Mouse (Mus musculus) inflammation-experienced regulatory T-cells, adult 6 months (primary cell): ENCODE measurements around the gene Mob3b. TPM values are rescaled to one million over a fixed set of nuclear protein-coding genes. Genes with fewer than 3 reads are reported as not detected.

Experiments used
- ATAC-seq: one replicate; pipeline ENCODE4 v1.8.0; 2017
- polyA plus RNA-seq, 3 experiments: library from polyadenylated mRNA; unstranded; fragments of 100-300 nt; shearing (Covaris generic); gene quantifications; one replicate each; pipeline ENCODE4 v1.2.1; 2017

Gene Mob3b
- polyA plus RNA-seq, 3 experiments from 2014 or later = 1.2 to 5.7 (median 3.2) TPM

GRCm38 (mm10) chr4:35146597-35146996 lies 10.7 kb downstream of the Mob3b start:
- no peak for ATAC-seq

- ATAC-seq = no peak
Observed at GRCm38 (mm10) chr4:35145726-35146125, 11.6 kb downstream of the Mob3b start.

GRCm38 (mm10) chr4:35143472-35144102 lies 13.7 kb downstream of the Mob3b start:
- no peak for ATAC-seq

DNA sequence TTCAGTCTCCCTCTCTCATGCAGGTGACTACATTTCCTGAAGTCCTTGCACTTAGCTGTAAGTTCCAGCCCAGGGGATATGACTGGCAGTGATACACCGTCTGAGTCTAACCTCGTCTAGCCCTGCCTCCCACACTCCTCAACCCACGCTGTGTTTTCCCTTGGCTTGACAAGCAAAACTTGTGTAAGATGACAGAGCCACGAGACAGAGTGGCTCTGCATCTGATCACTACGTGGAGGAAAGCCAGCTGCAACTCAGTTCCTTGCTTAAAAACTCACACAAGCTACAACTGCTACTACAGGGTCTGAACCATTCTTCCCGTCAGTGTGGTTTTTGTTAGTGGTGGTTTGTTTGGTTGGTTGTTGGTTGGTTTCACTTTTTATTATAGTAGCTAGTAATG lies 17.0 kb downstream of the Mob3b start:
- ATAC-seq = peak; percentile 72

DNA sequence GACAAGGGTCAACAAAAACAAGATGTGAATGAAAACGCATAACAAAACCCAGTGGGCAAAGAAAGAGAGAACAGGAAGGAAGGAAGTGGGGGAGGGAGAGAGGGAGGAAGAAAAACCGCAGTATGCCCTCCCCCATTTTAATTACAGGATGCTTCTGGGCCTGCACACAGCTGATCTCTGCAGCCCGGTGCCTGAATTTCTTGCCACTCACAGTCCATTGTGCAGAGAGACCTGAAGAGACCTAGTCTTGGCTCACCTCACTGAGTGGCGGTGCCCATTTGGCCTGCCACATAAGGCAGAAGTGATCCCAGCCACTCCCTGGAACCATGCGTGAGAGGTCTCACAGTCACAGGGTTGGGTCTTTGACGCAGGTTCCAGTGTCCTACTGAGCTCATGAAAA lies 19.2 kb downstream of the Mob3b start:
- peak; percentile 58 for ATAC-seq

GRCm38 (mm10) chr4:35136996-35137395 lies 20.3 kb downstream of the Mob3b start:
- no peak for ATAC-seq

DNA sequence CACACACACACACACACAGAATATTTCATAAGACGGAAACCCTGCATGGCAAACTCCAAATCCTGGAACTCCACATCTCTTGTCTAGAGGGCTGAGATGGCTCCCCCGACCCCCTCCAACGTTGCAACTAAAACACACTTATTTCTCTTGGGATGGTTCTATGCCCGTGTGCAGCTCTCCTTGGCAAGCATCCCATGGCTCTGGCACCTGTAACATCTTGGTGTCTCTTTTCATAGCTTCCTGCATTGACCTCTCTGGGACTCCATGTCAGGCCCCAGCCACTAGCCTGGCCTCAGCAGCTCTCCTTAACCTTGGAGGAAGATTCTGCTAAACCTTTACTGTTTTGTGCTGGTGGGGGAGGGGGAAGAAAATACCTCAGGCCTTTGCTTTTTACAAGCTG lies 21.5 kb downstream of the Mob3b start:
- ATAC-seq = no peak

DNA sequence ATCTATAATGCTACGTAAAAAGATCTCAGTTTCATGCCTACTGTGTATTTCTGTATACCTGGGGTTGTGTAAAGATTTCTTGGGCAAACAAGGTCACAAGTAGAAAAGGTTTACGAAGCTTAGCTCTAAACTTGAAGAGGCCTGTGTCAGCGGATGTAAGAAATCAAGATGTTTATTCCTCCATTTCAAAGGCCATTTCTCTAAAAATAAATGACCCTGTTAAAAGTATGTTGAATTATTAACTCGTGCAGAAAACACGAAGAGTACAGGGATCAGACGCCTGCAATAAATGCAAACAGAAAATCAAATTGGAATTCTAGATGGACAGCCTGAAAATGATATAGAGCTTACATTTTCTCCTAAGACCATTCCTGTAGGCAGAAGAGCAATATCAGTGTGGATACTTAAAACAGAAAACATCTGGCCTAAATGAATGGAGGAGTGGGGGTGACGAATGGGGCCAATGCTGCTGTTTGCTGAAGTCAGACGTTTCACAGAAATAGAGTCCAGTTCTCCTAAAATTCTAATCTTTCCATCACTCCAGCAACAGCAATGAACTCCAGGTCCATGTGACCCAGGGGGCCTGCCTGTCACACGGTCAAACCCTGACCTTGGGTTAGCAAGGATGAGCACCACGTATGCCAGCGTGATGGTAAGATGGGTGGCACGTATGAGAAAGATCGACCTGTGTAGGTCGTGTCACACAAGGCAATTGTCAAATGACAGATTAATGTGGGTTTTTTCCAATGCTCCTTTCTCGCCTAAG lies 22.3 kb downstream of the Mob3b start:
- no peak for ATAC-seq

DNA sequence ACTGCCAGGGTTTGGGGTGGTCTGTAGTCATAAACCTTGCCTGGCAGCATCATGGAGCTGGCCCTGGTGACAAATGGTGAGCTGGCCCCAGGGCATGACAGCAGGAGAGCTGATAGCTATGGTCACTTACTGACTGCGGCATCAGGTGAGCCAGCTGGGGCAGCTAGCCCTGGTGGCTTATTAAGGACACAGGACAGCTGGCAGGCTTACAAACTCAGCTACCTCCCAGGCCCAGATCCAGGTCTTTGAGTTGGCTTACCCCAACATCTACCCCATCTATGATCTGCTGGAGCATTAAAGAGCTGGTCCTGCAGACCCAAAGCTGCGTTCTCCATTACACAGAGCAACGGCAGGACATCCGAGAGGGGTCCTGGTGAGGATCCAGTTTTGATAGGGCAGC lies 23.9 kb downstream of the Mob3b start:
- no peak for ATAC-seq

DNA sequence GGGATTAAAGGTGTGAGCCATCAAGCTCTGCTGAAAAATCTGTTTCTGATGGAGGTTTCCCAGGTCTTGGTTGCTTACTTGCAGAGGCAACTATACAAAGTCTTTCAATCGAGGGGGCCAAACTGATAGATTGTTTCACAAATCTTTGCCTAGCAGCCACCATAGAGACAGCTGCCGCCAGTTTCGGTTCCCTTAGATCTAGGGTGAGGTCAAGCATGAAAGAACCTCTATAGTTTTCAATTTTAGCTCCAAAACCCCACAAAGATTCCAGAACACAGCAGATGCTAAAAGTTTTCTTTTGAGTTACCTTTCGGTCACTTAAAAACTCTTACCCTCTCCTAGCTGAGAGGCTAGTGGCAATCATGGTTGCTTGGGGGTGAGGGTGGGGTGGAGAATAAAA lies 25.7 kb downstream of the Mob3b start:
- ATAC-seq = no peak

DNA sequence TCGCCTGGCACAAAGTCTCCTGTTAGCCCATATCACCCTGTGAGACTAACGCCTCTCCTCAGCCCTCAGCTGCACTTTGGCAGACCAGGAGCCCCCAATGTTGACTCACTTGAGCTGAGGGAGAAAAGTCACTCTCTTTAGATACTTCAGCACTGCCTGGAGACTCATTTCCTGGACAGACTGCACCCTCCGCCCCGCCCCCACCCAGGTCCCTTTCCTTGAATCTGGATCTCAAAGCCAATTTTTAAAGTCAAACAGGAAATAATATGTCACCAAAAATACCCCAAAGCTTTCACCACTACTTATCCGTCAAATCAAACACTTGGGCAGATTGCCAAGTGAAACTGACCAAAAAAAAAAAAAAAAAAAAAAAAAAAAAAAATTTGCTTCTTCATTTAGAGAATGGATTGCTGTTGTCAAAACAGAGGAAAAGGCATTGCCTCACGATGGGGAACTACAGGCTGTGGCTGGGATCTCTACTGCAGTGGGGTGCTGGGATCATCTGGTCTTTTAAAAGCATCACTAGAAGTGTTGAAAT lies 26.8 kb downstream of the Mob3b start:
- ATAC-seq = peak; percentile 69

GRCm38 (mm10) chr4:35127759-35128158 lies 29.5 kb downstream of the Mob3b start:
- ATAC-seq = no peak

- ATAC-seq = no peak
Observed at GRCm38 (mm10) chr4:35126776-35127175, 30.5 kb downstream of the Mob3b start.

GRCm38 (mm10) chr4:35125299-35125777 lies 31.9 kb downstream of the Mob3b start:
- ATAC-seq = no peak

- ATAC-seq = no peak
Observed at GRCm38 (mm10) chr4:35124027-35124426, 33.3 kb downstream of the Mob3b start.

- no peak for ATAC-seq
Observed at GRCm38 (mm10) chr4:35123087-35123486, 34.2 kb downstream of the Mob3b start.

DNA sequence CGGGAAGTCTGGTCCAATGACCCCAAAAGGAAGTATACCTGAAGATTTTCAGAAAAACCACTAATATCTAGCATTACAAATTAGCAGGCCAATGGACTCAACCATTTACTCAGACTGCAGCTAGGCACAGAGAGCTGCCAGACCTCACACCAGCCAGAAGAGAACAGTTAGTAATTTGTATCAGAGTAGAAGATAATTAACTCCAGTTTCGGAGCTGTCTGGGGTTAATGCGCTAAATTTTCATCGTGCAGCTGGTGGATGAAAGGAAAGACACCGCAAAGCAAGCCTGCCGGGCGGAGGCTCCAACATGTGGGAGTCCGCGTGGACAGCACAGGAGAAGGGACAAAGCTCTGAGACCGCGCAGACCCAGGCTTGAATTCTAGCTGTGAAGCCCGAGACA lies 36.2 kb downstream of the Mob3b start:
- ATAC-seq = no peak

GRCm38 (mm10) chr4:35120575-35120974 lies 36.7 kb downstream of the Mob3b start:
- ATAC-seq = no peak

- ATAC-seq = no peak
Observed at GRCm38 (mm10) chr4:35120159-35120558, 37.1 kb downstream of the Mob3b start.

DNA sequence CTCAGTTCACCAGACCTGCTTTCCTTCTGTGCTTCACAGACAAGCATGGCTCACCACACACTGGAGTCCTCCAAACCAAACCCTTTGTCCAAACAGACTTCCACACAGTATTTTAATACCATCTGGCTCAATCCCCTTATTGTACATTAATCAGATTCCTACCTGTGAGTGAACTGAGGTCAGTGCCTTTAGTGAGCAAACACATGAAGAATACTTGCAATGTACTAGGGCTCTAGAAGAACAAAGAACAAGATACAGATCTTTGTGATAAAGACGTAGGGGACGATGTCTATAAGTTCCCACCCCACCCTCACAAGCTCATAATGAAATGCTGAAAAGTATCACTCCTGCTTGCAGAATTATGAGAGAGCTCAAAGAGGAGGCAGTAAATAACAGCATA lies 38.4 kb downstream of the Mob3b start:
- ATAC-seq = no peak

- no peak for ATAC-seq
Observed at GRCm38 (mm10) chr4:35117144-35117543, 40.1 kb downstream of the Mob3b start.

GRCm38 (mm10) chr4:35115933-35116332 lies 41.4 kb downstream of the Mob3b start:
- no peak for ATAC-seq

DNA sequence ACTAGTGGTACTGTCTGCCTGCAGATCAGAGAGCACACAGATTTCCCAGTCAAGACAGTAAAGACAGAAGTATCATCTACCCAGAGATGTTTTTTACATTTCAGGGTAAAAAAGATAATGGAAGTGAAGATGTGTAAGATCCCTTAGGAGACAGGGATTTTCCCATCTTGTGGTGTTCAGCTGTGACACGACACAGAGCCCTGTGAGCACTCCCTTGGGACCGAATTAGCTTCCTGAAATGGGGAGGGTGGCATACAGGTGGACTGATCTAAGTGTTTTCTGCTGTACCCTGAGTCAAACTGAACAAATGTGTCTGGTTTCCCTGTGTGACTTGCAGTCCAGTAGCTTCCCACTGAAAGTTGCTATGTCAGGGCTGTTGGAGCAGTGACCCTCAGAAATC lies 42.3 kb downstream of the Mob3b start:
- ATAC-seq = no peak
